Mouse (Mus musculus) right cerebral cortex, postnatal 4 days (tissue): ENCODE results near the gene Plxnb3.
"Not testable (repeated sequence)": the region's sequence is repeated elsewhere in the genome, so short reads cannot be mapped to it uniquely, and the experiment has no call there.

Source experiments
- DNase-seq: peaks from one replicate; pipeline ENCODE4 v3.0.0-alpha.2; 2022

The Plxnb3 gene

DNA sequence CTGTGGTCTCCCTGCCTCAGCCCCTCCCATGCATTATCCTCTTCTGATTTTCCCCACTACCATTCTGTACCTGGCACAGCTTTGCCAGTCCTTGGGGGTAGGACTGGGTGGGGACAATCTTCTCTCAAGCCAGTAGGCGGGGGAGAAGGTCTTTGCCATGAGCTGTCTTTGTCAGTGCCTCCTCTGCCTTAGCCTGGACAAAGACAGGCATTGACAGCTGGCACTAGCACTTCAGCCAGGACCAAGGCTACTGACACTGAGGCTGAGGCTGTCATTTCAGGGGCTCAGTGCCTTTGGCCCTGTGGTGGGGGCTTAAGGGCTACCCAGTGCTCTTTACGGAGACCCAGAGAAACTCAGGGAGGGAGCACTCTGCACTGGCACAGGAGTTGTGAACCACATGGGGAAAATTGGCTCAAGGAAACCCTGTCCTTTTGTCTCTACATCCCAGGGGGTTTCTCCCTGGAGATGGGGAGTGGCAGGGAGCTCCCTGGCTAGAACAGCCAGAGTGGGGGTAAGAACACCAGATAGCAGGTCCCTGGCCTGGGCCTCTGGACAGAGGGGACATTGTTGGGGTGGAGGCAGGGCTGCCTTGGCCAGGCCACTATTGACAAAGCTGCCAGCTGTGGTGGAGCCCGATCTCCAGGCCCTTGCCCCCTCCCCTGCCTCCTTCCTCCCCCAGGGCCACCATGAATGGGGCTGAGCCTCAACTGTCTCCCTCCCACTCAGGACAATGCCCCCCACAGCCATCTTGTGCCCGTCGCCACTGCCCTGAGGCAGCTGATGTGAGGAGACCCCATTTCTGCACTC, at the start of gene Plxnb3:
Gene Plxnb3 (plus strand): TSS at position 757 of the 807 bp plus-strand sequence.
- DNase-seq = no peak

- DNase-seq = peak; percentile 17
Observed at GRCm38 (mm10) chrX:73715476-73716108, 41.3 kb upstream of the Plxnb3 start.

DNA sequence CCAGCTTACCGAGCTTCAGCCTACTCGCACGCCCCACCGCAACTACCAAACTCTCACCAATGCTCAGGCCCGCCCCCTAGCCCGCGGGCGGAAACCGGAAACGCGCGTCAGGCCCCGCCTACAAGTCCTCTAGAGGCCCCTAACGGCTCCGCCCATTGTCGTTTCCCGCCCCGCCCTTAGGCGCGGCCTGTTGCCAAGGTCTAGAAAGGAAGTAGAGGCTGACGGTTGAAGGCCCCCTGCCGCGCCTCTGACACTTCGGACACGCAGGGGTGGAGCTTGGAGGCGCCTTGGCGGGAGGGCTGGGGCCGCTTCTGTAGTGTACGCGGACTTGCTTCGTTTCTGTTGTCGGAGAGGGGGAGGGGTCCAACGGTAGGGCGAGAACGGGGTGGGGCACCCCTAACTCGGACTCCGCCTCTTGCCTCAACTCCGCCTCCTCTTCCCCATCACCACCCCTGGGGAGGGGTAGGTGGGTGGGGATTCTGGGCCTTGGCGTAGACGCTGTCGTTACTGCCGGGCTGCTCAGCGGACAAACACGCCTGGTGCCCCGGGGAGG, 40.7 kb upstream of the Plxnb3 start, which contains the start of the genes Bcap31 and Abcd1:
Gene Bcap31 (minus strand): TSS at position 67 of the 553 bp plus-strand sequence.
Gene Abcd1 (plus strand): TSS at position 489 of the 553 bp plus-strand sequence.
- peak; percentile 83 for DNase-seq

DNA sequence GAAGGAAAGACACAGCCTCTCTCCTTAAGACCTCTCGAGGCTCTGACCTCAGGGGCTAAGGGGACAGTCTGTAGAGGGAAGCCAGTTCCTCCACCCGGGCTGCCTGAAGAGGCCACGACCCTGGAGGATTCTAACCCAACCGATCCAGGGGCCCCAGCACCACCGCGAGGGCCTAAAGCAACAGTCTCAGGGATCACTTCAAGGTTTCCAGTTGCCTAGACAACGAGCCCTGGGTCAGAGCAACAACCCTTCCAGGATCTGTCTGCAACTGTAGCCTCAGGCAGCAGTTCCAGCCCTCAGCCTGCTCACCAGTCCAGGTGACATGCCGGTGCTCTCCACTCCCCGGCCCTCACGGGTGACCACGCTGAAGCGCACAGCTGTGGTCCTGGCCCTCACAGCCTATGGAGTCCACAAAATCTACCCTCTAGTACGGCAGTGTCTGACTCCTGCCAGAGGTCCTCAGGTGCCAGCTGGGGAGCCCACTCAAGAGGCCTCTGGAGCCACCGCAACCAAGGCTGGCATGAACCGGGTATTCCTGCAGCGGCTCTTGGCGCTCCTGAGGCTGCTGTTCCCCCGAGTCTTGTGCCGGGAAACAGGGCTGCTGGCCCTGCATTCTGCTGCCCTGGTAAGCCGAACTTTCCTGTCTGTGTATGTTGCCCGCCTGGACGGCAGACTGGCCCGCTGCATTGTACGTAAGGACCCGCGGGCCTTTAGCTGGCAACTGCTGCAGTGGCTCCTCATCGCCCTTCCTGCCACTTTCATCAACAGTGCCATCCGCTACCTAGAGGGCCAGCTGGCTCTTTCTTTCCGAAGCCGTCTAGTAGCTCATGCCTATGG, 40.0 kb upstream of the Plxnb3 start:
- no peak for DNase-seq

- no peak for DNase-seq
Observed at GRCm38 (mm10) chrX:73717667-73718066, 39.2 kb upstream of the Plxnb3 start.

- no peak for DNase-seq
Observed at GRCm38 (mm10) chrX:73718271-73718670, 38.6 kb upstream of the Plxnb3 start.

DNA sequence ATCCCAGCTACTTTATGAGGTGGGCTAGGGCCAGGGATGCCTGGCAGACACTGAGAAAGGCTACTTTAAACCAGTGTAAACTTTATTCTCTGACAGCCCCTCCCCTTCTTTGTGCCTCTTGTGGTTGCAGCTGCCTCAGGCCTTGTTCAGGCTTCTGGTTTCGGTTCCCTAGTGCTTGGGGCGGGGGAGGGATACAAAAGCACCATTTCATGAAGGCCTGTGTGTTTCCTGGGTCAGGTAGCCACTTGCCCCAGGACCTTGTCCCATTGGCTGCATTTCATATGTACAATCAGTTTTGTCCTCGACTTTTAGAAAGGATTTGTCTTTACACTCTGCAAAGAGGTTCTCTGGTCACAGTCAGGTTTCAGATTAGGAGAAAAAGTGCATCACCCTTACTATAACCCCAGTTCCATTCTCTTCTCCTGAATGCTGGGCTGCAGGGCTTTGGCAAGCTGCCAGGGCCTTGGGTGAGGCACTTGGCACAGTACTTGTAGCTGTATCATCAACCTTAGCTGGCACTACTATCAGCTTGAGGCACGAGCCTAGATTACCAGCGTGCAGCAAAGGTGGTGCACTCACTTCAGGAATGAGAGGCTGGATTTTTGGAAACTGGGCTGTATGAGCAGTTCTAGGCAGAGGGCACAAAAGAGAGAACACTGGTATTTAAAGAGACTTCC, 38.1 kb upstream of the Plxnb3 start:
- no peak for DNase-seq

DNA sequence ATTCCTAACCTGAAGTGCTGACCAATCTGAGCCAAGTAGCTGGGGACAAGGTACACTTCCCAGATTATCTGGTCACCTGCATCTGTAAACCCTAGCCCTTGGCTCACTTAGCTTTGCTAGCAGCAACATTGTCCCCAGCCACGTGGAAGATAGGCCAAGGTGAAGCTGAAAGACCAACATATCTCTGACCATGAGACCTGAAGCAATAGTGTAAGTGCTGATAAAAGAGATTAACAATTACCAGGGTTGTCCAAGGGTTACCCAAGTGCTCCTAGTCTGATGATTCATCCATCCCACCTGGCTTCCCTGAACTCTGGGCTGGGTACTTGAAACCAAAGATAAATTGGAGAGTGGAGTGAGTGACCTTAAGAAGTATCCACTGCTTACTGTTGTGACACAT, 26.0 kb upstream of the Plxnb3 start:
- DNase-seq = no peak

GRCm38 (mm10) chrX:73738155-73738554, 18.7 kb upstream of the Plxnb3 start:
- no peak for DNase-seq

- DNase-seq = no peak
Observed at GRCm38 (mm10) chrX:73739151-73739550, 17.7 kb upstream of the Plxnb3 start.

DNA sequence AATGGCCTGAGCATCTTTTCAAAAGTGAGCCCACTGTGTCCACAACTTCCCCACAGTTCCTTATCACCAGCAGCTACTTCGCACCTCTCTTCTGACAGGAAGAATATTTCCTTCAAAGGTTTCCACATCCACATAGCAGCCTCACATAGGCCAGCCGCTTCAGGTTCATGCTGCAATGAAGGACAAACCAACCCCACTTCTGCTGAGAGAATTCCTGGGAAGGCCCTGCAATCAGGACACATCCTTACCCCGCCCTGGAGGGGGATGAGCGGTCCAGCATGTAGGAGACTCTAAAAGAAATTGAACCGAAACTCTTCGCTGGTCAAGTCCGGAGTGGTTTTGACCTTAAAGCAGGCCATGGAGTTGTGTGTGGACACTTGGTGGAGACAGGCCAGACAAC, 17.0 kb upstream of the Plxnb3 start:
- DNase-seq = not testable (repeated sequence)

DNA sequence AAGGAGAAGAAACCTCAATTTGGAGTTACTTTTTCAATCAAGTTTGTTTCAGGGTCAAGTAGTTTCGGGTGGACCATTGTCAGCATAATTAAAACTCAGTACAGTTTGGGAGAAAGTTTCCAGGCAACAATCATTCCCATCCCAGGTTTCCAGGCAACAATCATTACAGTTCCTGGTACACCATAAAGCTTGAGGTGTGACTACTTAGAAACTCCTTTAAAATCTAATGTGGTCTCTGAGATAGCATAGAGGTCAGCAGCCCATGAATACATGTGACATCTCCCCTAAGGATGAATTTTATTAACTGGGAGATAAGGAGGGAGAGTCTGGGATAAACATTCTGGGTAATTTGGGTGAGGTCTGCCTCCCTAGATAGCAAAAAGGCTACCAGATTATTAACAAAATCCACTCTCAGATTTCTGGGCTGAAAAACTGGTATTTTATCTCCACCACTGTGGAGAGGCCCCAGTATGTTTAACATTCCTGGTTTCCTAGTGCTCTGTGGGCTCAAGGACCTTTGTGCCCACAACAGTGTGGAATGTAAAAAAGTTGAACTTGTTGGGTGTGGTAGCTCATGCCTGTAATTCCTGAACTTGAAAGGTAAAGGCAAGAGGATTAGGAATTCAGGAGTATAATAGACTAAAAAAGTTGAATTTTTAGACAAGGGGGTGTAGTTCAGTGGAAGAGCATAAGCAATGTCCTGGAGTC, 12.0 kb upstream of the Plxnb3 start:
- no peak for DNase-seq

GRCm38 (mm10) chrX:73748977-73749376, 7.9 kb upstream of the Plxnb3 start:
- DNase-seq = no peak

DNA sequence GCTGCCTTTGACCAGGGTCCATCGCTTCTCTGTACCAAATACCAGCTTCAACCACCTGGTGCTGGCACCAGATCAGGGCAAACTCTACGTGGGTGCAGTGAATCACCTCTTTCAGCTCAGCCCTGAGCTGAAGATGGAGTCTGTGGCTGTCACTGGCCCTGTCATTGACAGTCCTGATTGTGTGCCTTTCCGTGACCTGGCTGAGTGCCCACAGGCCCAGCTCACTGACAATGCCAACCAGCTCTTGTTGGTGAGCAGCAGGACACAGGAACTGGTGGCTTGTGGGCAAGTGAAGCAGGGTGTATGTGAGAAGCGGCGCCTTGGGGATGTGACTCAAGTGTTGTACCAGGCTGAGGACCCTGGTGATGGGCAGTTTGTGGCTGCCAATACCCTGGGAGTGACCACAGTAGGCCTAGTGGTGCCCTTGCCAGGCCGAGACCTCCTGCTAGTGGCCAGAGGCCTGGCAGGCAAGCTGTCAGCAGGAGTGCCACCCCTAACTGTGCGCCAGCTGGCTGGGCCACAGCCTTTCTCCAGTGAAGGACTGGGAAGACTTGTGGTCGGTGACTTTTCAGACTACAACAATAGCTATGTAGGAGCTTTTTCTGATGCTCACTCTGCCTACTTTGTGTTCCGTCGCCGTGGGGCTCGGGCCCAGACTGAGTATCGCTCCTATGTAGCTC, 1.9 kb downstream of the Plxnb3 start:
- DNase-seq = peak; percentile 13

- DNase-seq = no peak
Observed at GRCm38 (mm10) chrX:73765311-73765710, 8.4 kb downstream of the Plxnb3 start.

- DNase-seq = no peak
Observed at GRCm38 (mm10) chrX:73767267-73767666, 10.4 kb downstream of the Plxnb3 start.

GRCm38 (mm10) chrX:73774168-73774760, 17.4 kb downstream of the Plxnb3 start, which contains the start of gene Srpk3:
Gene Srpk3 (plus strand): TSS chrX:73774405.
- DNase-seq = no peak

DNA sequence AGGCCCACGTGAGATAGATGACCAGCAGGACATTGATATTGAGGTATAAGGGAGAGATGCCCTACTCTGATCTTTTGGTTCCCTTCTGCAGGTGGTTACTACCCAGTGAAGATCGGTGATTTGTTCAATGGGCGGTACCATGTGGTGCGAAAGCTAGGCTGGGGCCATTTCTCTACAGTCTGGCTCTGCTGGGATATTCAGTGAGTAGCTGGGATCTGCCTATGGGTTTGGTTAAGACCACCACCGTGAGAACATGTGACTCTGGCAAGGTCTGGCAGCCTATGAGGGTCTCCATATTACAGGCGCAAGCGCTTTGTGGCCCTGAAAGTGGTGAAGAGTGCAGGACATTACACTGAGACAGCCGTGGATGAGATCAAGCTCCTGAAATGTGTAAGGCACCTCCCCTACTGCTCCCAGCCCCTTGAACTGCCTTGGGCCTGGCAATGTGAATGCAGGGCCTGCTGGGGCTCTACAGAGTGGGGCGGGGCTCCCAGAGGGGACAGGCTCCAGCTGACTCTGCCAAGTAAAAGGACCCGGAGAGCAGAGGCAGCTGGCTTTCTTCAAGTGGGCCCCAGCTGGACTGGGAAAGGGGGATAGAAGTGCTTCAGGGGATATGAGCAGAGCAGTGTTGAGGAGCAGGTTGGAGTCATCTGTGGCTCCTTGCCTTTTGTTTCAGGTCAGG, 18.1 kb downstream of the Plxnb3 start:
- no peak for DNase-seq

GRCm38 (mm10) chrX:73782227-73782626, 25.3 kb downstream of the Plxnb3 start:
- DNase-seq = no peak

DNA sequence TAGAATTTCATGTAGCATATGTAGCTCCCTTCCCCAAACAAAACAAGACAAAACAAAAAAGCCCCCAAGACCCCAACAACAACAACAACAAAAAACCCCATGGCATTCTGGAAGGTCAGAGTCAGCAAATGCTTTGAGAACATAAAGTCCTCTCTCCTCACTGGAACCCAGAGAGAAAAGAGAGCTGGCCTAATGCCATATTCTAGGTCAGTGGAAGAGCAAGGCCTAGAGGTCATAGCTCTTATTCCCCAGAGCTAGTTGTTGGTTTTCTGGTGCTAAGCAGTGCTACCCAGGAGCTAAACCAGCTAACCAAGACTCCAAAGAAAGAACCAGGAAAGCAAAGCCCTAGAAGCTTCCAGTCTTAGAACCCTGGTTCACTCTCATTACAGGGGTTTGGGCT, 28.8 kb downstream of the Plxnb3 start:
- no peak for DNase-seq
